In genomic region chr10:30749807-30750206, GRCm38 (mm10) we compare ENCODE assay signal across 13 mouse cellular contexts. TPM values are rescaled to one million over a fixed set of nuclear protein-coding genes. Genes with fewer than 3 reads are reported as not detected.
DNase-seq lines count a peak whose midpoint lies in the region; ATAC-seq and TF ChIP-seq lines count a peak whose summit lies in the region.
"Had no signal": no experiment of that assay in that cellular context is flagged by ENCODE, and none has a peak within 500 bp of the region (broad histone marks: within the 10 kb centered on the region; RNA-seq: fewer than 3 reads in every experiment).

No protein-coding gene starts in this region.

- no peak overlapping the region for H3K9ac ChIP-seq in stomach, embryonic 14.5 days (replicated peaks; ENCODE audit: low read depth, low read length)
- H3K9ac ChIP-seq in stomach, postnatal 0 days (ENCODE audit: low read length) = no peak overlapping the region
- H3K9ac ChIP-seq in lung, postnatal 0 days (replicated peaks; ENCODE audit: low read depth) = no peak overlapping the region
- H3K9ac ChIP-seq in hindbrain, postnatal 0 days (replicated peaks; ENCODE audit: low read length) = no peak overlapping the region
- H3K9ac ChIP-seq: hindbrain, embryonic 14.5 days; midbrain, embryonic 13.5 days; neural tube, embryonic 12.5 days had no signal

- H3K4me2 ChIP-seq in stomach, embryonic 14.5 days (replicated peaks; ENCODE audit: low read depth, low read length) = no peak overlapping the region
- no peak overlapping the region for H3K4me2 ChIP-seq in stomach, postnatal 0 days (replicated peaks; ENCODE audit: low read depth)
- H3K4me2 ChIP-seq in lung, postnatal 0 days (replicated peaks; ENCODE audit: low read depth, low read length) = no peak overlapping the region
- no peak overlapping the region for H3K4me2 ChIP-seq in hindbrain, postnatal 0 days (ENCODE audit: low read depth, low read length)
- H3K4me2 ChIP-seq: hindbrain, embryonic 14.5 days; midbrain, embryonic 13.5 days; neural tube, embryonic 12.5 days had no signal

- WGBS in stomach, embryonic 14.5 days = 90% methylated on average over 4 of the region's 4 CpGs
- 87% methylated on average over 4 of the region's 4 CpGs for WGBS in stomach, postnatal 0 days
- 58% methylated on average over 4 of the region's 4 CpGs for WGBS in lung, postnatal 0 days
- 90% methylated on average over 4 of the region's 4 CpGs for WGBS in hindbrain, postnatal 0 days

- no peaks in the 10 kb centered on the region for H3K9me3 ChIP-seq in stomach, embryonic 14.5 days (ENCODE audit: control insufficient read depth, low read depth, low read length)
- no peaks in the 10 kb centered on the region for H3K9me3 ChIP-seq in stomach, postnatal 0 days (ENCODE audit: control insufficient read depth, low read length)
- H3K9me3 ChIP-seq in lung, postnatal 0 days (ENCODE audit: low read length) = no peaks in the 10 kb centered on the region
- no peaks in the 10 kb centered on the region for H3K9me3 ChIP-seq in hindbrain, postnatal 0 days (ENCODE audit: low read length)
- H3K9me3 ChIP-seq: midbrain, embryonic 13.5 days; neural tube, embryonic 12.5 days had no signal

- no peak overlapping the region for H3K27ac ChIP-seq in stomach, embryonic 14.5 days (ENCODE audit: low read length)
- no peak overlapping the region for H3K27ac ChIP-seq in stomach, postnatal 0 days (replicated peaks)
- no peak overlapping the region for H3K27ac ChIP-seq in lung, postnatal 0 days (ENCODE audit: low read length)
- H3K27ac ChIP-seq in hindbrain, postnatal 0 days = no peak overlapping the region
- H3K27ac ChIP-seq: hindbrain, embryonic 14.5 days; midbrain, embryonic 13.5 days; neural tube, embryonic 12.5 days had no signal

- no peaks in the 10 kb centered on the region for H3K27me3 ChIP-seq in stomach, embryonic 14.5 days (ENCODE audit: control insufficient read depth, insufficient read depth, low read length)
- H3K27me3 ChIP-seq in stomach, postnatal 0 days (ENCODE audit: control insufficient read depth, insufficient read depth, low read length) = no peaks in the 10 kb centered on the region
- H3K27me3 ChIP-seq in lung, postnatal 0 days (replicated peaks; ENCODE audit: insufficient read depth, low read length) = no peaks in the 10 kb centered on the region
- no peaks in the 10 kb centered on the region for H3K27me3 ChIP-seq in hindbrain, postnatal 0 days (ENCODE audit: insufficient read depth, low read length)
- H3K27me3 ChIP-seq: midbrain, embryonic 13.5 days; neural tube, embryonic 12.5 days had no signal

- no peak overlapping the region for H3K4me3 ChIP-seq in stomach, embryonic 14.5 days (ENCODE audit: low read depth, low read length)
- H3K4me3 ChIP-seq in stomach, postnatal 0 days (ENCODE audit: low read depth, low read length) = no peak overlapping the region
- H3K4me3 ChIP-seq in lung, postnatal 0 days (ENCODE audit: low read depth, low read length) = no peak overlapping the region
- no peak overlapping the region for H3K4me3 ChIP-seq in hindbrain, postnatal 0 days (ENCODE audit: low read length)
- H3K4me3 ChIP-seq: midbrain, embryonic 13.5 days; neural tube, embryonic 12.5 days had no signal

- no peak for TF ChIP-seq EP300 in stomach, postnatal 0 days (optimal IDR thresholded peaks at IDR 0.05)
- TF ChIP-seq EP300 in lung, postnatal 0 days (IDR thresholded peaks at IDR 0.05) = peak; percentile 29; the same call in 1 of the 2 replicates

- no peaks in the 10 kb centered on the region for H3K4me1 ChIP-seq in stomach, embryonic 14.5 days (ENCODE audit: control insufficient read depth, insufficient read depth, low read length)
- H3K4me1 ChIP-seq in stomach, postnatal 0 days (replicated peaks; ENCODE audit: control insufficient read depth, insufficient read depth) = no peaks in the 10 kb centered on the region
- H3K4me1 ChIP-seq in lung, postnatal 0 days (ENCODE audit: insufficient read depth, low read depth, low read length) = no peaks in the 10 kb centered on the region; the same call in 1 of the 2 replicates
- no peaks in the 10 kb centered on the region for H3K4me1 ChIP-seq in hindbrain, postnatal 0 days (ENCODE audit: insufficient read depth, low read length)
- H3K4me1 ChIP-seq: midbrain, embryonic 13.5 days; neural tube, embryonic 12.5 days had no signal

- DNase-seq in stomach, postnatal 0 days (ENCODE audit: low spot score) = no peak
- peak; percentile 79 for DNase-seq in fat pad, adult 2 months (ENCODE audit: extremely low read depth, low read depth, low spot score)
- peak; percentile 63 for DNase-seq in lung, postnatal 0 days (ENCODE audit: low spot score)
- no peak for DNase-seq in layer of hippocampus, postnatal 25 days (ENCODE audit: extremely low spot score in 1 of 2, low spot score in 1 of 2)
- no peak for DNase-seq in thymus, postnatal 36 days
- DNase-seq in hindbrain, postnatal 0 days (ENCODE audit: low spot score) = no peak
- DNase-seq: cerebellum, postnatal 14 days; heart, adult 18-20 months; retina, postnatal 1 day had no signal

- ATAC-seq in stomach, embryonic 14.5 days (ENCODE audit: insufficient number of reproducible peaks, insufficient read depth, low FRiP score, low read depth) = peak; percentile 84; the same call in 1 of the 2 replicates
- no peak for ATAC-seq in stomach, postnatal 0 days (ENCODE audit: low FRiP score, low TSS enrichment)
- peak; percentile 68 for ATAC-seq in lung, postnatal 0 days
- no peak for ATAC-seq in hindbrain, postnatal 0 days
- ATAC-seq: midbrain, embryonic 13.5 days had no signal

- no peak for TF ChIP-seq CTCF in stomach, postnatal 0 days (IDR thresholded peaks at IDR 0.05; ENCODE audit: low read depth)
- no peak for TF ChIP-seq CTCF in lung, postnatal 0 days (IDR thresholded peaks at IDR 0.05)
- TF ChIP-seq CTCF in hindbrain, postnatal 0 days (IDR thresholded peaks at IDR 0.05; ENCODE audit: low read depth) = no peak

- no peaks in the 10 kb centered on the region for H3K36me3 ChIP-seq in stomach, embryonic 14.5 days (ENCODE audit: control insufficient read depth, insufficient read depth, low read length)
- H3K36me3 ChIP-seq in stomach, postnatal 0 days (ENCODE audit: control insufficient read depth, insufficient read depth, low read length) = no peaks in the 10 kb centered on the region
- no peaks in the 10 kb centered on the region for H3K36me3 ChIP-seq in lung, postnatal 0 days (ENCODE audit: insufficient read depth, low read length)
- no peaks in the 10 kb centered on the region for H3K36me3 ChIP-seq in hindbrain, postnatal 0 days (ENCODE audit: insufficient read depth, low read length)
- H3K36me3 ChIP-seq: midbrain, embryonic 13.5 days; neural tube, embryonic 12.5 days had no signal

RNA-seq across cellular contexts. Expression of gene Ncoa7, which starts 53.3 kb away (rescaled TPM):
- 12.1 and 14.4 TPM in 2 replicates for polyA plus RNA-seq in stomach, embryonic 14.5 days (2014; fragmentation: Nextera tagmentation; extraction: Ambion mirVana)
- 11.4 and 12.2 TPM in 2 replicates for polyA plus RNA-seq in stomach, postnatal 0 days (2015; fragmentation: Nextera tagmentation; extraction: Ambion mirVana)
- polyA plus RNA-seq in lung, postnatal 0 days (2015; fragmentation: Nextera tagmentation; extraction: Ambion mirVana) = 8.8 and 12.4 TPM in 2 replicates
- 100 to 1,000 TPM; 102 to 106 TPM for total RNA-seq in layer of hippocampus, postnatal 25 days (2021)
- total RNA-seq in hindbrain, postnatal 0 days (2014; rRNA removed) = 19.8 and 26.5 TPM in 2 replicates
- polyA plus RNA-seq in hindbrain, postnatal 0 days (2015; fragmentation: Nextera tagmentation; extraction: Ambion mirVana) = 23.4 and 24.4 TPM in 2 replicates

Comparison
In these comparisons a context has a peak if more than half of its experiments do, and no peak if none do; other contexts are left out.
1. ATAC-seq: peak in stomach, embryonic 14.5 days (single experiment) and lung, postnatal 0 days (single experiment); none in stomach, postnatal 0 days (single experiment) and hindbrain, postnatal 0 days (single experiment).
2. DNase-seq: peak in fat pad, adult 2 months (single experiment) and lung, postnatal 0 days (single experiment); none in stomach, postnatal 0 days (single experiment), layer of hippocampus, postnatal 25 days (0 of 2), thymus, postnatal 36 days (0 of 2) and hindbrain, postnatal 0 days (single experiment).